Mouse (Mus musculus): ENCODE results near the gene Dnah11. TPM values are rescaled to one million over a fixed set of nuclear protein-coding genes. Genes with fewer than 3 reads are reported as not detected.
"Not testable (repeated sequence)": the region's sequence is repeated elsewhere in the genome, so short reads cannot be mapped to it uniquely, and the experiment has no call there.

Gene Dnah11
- total and polyA plus RNA-seq, 2 experiments from 2014 or later = 0.17 to 1.9 TPM

- Histone ChIP-seq H3K4me1 (ENCODE audit: insufficient read depth) (no peaks in the 10 kb centered on the region), H3K9ac (no peak overlapping the region), H3K36me3 (ENCODE audit: insufficient read depth) (no peaks in the 10 kb centered on the region), H3K27me3 (ENCODE audit: insufficient read depth, low read length) (no peaks in the 10 kb centered on the region), H3K4me2 (ENCODE audit: low read depth) (no peak overlapping the region), H3K9me3 (ENCODE audit: low read length) (no peaks in the 10 kb centered on the region), H3K4me3 (ENCODE audit: low read depth, low read length) (no peak overlapping the region), H3K27ac (ENCODE audit: low read depth, low read length) (no peak overlapping the region)
- 37% methylated on average over 7 of the region's 7 CpGs for WGBS
- no peak for TF ChIP-seq CTCF (IDR thresholded peaks at IDR 0.05; ENCODE audit: low read depth)
- peak; percentile 59 for ATAC-seq
- peak; percentile 13 for DNase-seq
Observed at GRCm38 (mm10) chr12:117941947-117942346, 256.9 kb downstream of the Dnah11 start.

DNA sequence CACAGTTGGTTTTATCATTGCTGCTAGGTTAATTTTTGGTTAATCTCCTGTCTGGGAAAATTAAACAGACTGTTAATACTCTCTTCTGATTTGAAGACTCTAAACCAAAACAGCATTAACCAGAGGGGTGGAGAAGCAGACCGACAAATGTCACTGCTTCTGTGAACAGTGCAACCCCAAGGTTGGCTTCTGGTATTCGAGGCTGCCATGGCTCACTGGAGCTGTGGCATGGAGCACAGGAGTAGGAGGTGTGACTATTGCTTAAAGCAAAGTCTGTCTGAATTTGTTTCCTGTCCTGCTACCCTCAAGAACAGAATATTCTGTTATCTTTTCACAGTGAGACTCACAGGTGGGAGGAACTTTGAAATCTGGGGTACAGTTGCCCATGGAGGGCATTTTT lies 260.6 kb downstream of the Dnah11 start:
- WGBS = 74% methylated on average over 2 of the region's 2 CpGs

DNA sequence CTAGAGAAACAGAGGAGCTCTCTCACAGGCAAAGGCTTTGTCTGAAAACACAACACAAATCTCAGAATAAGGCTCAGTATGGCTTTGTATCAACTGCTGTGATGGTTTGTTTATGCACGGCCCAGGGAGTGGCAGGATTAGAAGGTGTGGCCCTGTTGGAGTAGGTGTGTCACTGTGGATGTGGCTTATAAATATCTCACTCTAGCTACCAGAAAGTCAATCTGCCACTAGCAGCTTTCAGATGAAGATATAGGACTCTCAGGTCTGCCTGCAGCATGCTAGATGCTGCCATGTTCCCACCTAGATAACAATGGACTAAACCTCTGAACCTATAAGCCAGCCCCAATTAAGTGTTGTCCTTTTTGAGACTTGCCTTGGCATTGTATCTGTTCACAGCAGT lies 266.8 kb downstream of the Dnah11 start:
- no peaks in the 10 kb centered on the region for H3K27me3 ChIP-seq (ENCODE audit: insufficient read depth, low read length)
- no peaks in the 10 kb centered on the region for H3K9me3 ChIP-seq (ENCODE audit: low read length)
- no peak overlapping the region for H3K4me3 ChIP-seq (ENCODE audit: low read depth, low read length)
- no peaks in the 10 kb centered on the region for H3K36me3 ChIP-seq (ENCODE audit: insufficient read depth)
- DNase-seq (no peak), ATAC-seq (no peak)
- no peaks in the 10 kb centered on the region for H3K4me1 ChIP-seq (ENCODE audit: insufficient read depth)
- no peak for TF ChIP-seq CTCF (IDR thresholded peaks at IDR 0.05; ENCODE audit: low read depth)
- no peak overlapping the region for H3K4me2 ChIP-seq (ENCODE audit: low read depth)
- 50% methylated on average over 1 of the region's 1 CpGs for WGBS
- no peak overlapping the region for H3K9ac ChIP-seq
- H3K27ac ChIP-seq (ENCODE audit: low read depth, low read length) = no peak overlapping the region

More for the DNA sequence above, 260.6 kb downstream of the Dnah11 start:
- Histone ChIP-seq H3K4me1 (ENCODE audit: insufficient read depth) (no peaks in the 10 kb centered on the region), H3K4me3 (ENCODE audit: low read depth, low read length) (no peak overlapping the region), H3K4me2 (ENCODE audit: low read depth) (no peak overlapping the region), H3K27ac (ENCODE audit: low read depth, low read length) (no peak overlapping the region), H3K27me3 (ENCODE audit: insufficient read depth, low read length) (no peaks in the 10 kb centered on the region), H3K36me3 (ENCODE audit: insufficient read depth) (no peaks in the 10 kb centered on the region), H3K9ac (no peak overlapping the region), H3K9me3 (ENCODE audit: low read length) (no peaks in the 10 kb centered on the region)
- ATAC-seq (no peak), DNase-seq (no peak)
- TF ChIP-seq CTCF (IDR thresholded peaks at IDR 0.05; ENCODE audit: low read depth) = no peak

- no peaks in the 10 kb centered on the region for H3K36me3 ChIP-seq (ENCODE audit: insufficient read depth)
- H3K4me1 ChIP-seq (ENCODE audit: insufficient read depth) = no peaks in the 10 kb centered on the region
- H3K9me3 ChIP-seq (ENCODE audit: low read length) = no peaks in the 10 kb centered on the region
- H3K4me2 ChIP-seq (ENCODE audit: low read depth) = no peak overlapping the region
- WGBS = 82% methylated on average over 4 of the region's 4 CpGs
- H3K27me3 ChIP-seq (ENCODE audit: insufficient read depth, low read length) = no peaks in the 10 kb centered on the region
- H3K9ac ChIP-seq = no peak overlapping the region
- H3K4me3 ChIP-seq (ENCODE audit: low read depth, low read length) = no peak overlapping the region
- no peak for TF ChIP-seq CTCF (IDR thresholded peaks at IDR 0.05; ENCODE audit: low read depth)
- ATAC-seq (no peak), DNase-seq (no peak)
- H3K27ac ChIP-seq (ENCODE audit: low read depth, low read length) = no peak overlapping the region
Observed at GRCm38 (mm10) chr12:117929768-117930167, 269.1 kb downstream of the Dnah11 start.

DNA sequence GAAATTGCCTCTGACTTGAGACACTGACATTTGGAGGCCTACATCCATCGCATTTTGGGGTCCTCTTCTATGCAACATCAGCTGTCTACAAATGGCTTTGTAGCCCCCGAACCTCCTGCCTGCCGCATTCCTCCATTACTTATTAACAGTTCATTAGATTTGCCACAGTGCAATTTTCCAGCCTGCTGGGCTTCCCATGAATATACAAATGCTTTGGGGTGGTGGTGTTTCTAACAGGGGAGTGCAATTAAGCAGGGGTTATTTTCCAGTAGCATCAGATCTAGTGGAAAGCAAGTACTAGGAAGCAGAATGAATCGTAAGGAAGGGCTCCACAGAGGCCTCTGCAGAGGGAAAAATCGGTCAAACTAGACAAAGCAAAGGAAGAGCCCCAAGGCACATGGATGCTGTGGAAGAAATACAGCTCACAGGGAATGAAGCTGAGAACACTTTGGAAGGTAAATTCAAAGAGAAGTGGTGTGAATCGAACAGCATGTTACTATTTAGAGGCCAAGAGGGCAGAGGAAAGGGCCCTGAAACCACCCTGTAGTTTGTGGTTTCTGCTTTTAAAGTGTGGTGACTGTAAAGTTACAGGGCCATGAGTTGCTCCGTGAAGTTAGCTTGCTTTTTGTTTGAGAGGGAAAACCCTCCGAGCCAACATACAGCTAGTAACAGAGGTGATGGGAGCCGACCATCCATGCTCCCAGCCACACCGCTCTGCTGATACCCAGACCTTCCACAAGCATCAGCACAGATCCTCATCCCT lies 282.8 kb downstream of the Dnah11 start:
- no peak overlapping the region for H3K9ac ChIP-seq
- no peak overlapping the region for H3K27ac ChIP-seq (ENCODE audit: low read depth, low read length)
- DNase-seq (no peak), ATAC-seq (no peak)
- no peak overlapping the region for H3K4me2 ChIP-seq (ENCODE audit: low read depth)
- WGBS = 32% methylated on average over 10 of the region's 10 CpGs
- H3K36me3 ChIP-seq (ENCODE audit: insufficient read depth) = no peaks in the 10 kb centered on the region
- no peaks in the 10 kb centered on the region for H3K9me3 ChIP-seq (ENCODE audit: low read length)
- H3K4me3 ChIP-seq (ENCODE audit: low read depth, low read length) = no peak overlapping the region
- no peaks in the 10 kb centered on the region; the same call in 1 of the 2 replicates for H3K27me3 ChIP-seq (ENCODE audit: insufficient read depth, low read length)
- TF ChIP-seq CTCF (IDR thresholded peaks at IDR 0.05; ENCODE audit: low read depth) = no peak
- H3K4me1 ChIP-seq (ENCODE audit: insufficient read depth) = no peaks in the 10 kb centered on the region

DNA sequence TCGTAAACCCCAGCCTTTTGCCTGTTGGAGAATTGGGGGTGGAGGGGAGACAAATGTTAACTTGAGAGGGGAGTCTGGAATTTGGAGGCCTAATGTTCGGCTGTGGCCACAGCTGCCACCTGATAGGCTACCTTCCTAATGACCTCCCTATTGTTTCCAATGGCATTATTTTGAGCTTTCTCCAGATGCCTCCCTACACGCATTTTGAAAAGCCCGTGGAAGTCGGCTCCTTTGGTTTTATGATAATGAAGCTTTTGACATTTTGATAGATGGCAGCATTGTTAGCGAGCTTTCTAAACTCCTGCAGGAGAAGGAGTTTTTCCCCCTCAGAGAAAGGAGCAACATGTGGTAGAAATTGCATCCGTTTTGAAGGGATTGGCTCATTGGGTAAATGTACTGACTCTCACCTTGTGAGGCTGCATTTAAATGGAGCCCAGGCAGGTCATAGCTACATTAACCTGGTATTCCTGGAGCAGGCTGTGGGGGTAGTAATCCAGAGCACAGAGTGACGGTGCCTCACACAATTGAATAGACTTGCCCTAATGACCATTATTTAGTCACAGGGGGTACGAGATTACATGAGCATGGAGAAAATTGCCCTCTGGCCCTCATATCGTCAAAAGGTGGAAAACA lies 284.1 kb downstream of the Dnah11 start:
- ATAC-seq (peak; percentile 62; the same call in 1 of the 2 replicates), DNase-seq (no peak)
- H3K9ac ChIP-seq = no peak overlapping the region
- no peak overlapping the region for H3K4me3 ChIP-seq (ENCODE audit: low read depth, low read length)
- H3K4me2 ChIP-seq (ENCODE audit: low read depth) = no peak overlapping the region
- H3K36me3 ChIP-seq (ENCODE audit: insufficient read depth) = no peaks in the 10 kb centered on the region
- no peaks in the 10 kb centered on the region for H3K9me3 ChIP-seq (ENCODE audit: low read length)
- TF ChIP-seq CTCF (IDR thresholded peaks at IDR 0.05; ENCODE audit: low read depth) = no peak
- WGBS = 18% methylated on average over 10 of the region's 10 CpGs
- no peaks in the 10 kb centered on the region for H3K4me1 ChIP-seq (ENCODE audit: insufficient read depth)
- H3K27me3 ChIP-seq (ENCODE audit: insufficient read depth, low read length) = no peaks in the 10 kb centered on the region; the same call in 1 of the 2 replicates
- H3K27ac ChIP-seq (ENCODE audit: low read depth, low read length) = no peak overlapping the region

GRCm38 (mm10) chr12:117911396-117911795 lies 287.4 kb downstream of the Dnah11 start:
- ATAC-seq = no peak
- no peak for DNase-seq
- Histone ChIP-seq H3K4me2 (ENCODE audit: low read depth) (no peak overlapping the region), H3K27ac (ENCODE audit: low read depth, low read length) (no peak overlapping the region), H3K27me3 (ENCODE audit: insufficient read depth, low read length) (no peaks in the 10 kb centered on the region; the same call in 1 of the 2 replicates), H3K36me3 (ENCODE audit: insufficient read depth) (no peaks in the 10 kb centered on the region), H3K4me1 (ENCODE audit: insufficient read depth) (no peaks in the 10 kb centered on the region), H3K4me3 (ENCODE audit: low read depth, low read length) (no peak overlapping the region), H3K9ac (no peak overlapping the region), H3K9me3 (ENCODE audit: low read length) (no peaks in the 10 kb centered on the region)
- TF ChIP-seq CTCF (IDR thresholded peaks at IDR 0.05; ENCODE audit: low read depth) = no peak
- 87% methylated on average over 1 of the region's 1 CpGs for WGBS

DNA sequence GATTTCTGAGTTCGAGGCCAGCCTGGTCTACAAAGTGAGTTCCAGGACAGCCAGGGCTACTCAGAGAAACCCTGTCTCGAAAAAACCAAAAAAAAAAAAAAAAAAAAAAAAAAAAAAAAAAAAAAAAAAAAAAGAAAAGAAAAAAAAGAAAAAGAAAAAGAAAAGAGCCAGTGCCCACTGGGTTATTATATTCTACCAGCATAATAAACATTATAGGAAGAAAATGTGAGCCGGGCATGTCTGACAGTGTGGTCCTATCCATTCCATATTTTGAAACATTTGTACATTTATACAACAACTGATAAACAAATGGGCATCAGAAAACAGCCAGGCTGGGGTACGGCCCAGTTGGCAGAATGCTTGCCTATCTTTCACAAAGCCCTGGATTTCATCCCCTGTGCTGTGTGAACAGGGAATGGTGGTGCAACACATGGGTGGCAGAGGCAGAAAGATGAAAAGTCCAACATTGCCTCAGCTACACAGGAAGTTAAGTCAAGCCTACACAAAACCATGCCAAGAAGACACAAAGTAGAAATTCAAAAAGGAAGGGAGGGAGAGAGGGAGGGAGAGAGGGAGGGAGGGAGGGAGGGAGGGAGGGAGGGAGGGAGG lies 293.5 kb downstream of the Dnah11 start:
- H3K9ac ChIP-seq; H3K4me2 ChIP-seq (ENCODE audit: low read depth); H3K4me3 ChIP-seq (ENCODE audit: low read depth, low read length); H3K27me3 ChIP-seq (ENCODE audit: insufficient read depth, low read length); DNase-seq; ATAC-seq; H3K36me3 ChIP-seq (ENCODE audit: insufficient read depth); H3K9me3 ChIP-seq (ENCODE audit: low read length); H3K4me1 ChIP-seq (ENCODE audit: insufficient read depth); H3K27ac ChIP-seq (ENCODE audit: low read depth, low read length): not testable (repeated sequence)
- WGBS = 69% methylated on average over 4 of the region's 4 CpGs
